Mouse (Mus musculus) CH12.LX (cell line): ENCODE measurements around the gene Glo1.

Experiments
- CTCF ChIP-seq, 2 experiments: IDR thresholded peaks in 1 of 2; conservative IDR thresholded peaks in 1 of 2; 2 replicates each; pipeline ENCODE4 v1.5.1; 2011 to 2012; ENCODE audit warnings: low read depth in 2 of 2, low read length in 2 of 2, improper control_type of control experiment in 1 of 2, inconsistent platforms in 1 of 2, mild to moderate bottlenecking in 1 of 2, moderate library complexity in 1 of 2
- ETS1 ChIP-seq: conservative IDR thresholded peaks from 2 replicates; pipeline ENCODE4 v1.6.1; 2012; ENCODE audit warnings: low read depth, mild to moderate bottlenecking, inconsistent platforms, low read length, improper control_type of control experiment, moderate library complexity
- GABPA ChIP-seq: IDR thresholded peaks from 2 replicates; pipeline ENCODE4 v1.6.1; 2012; ENCODE audit warnings: low read depth, low read length, improper control_type of control experiment, inconsistent platforms; ENCODE audit not compliant: insufficient replicate concordance
- MXI1 ChIP-seq: IDR thresholded peaks from 2 replicates; pipeline ENCODE4 v1.6.1; 2011; ENCODE audit warnings: mild to moderate bottlenecking, low read depth, low read length, improper control_type of control experiment
- POLR2A ChIP-seq: IDR thresholded peaks from 2 replicates; pipeline ENCODE4 v1.6.1; 2011; ENCODE audit warnings: low read depth, mild to moderate bottlenecking, improper control_type of control experiment, low read length
- ZC3H11A ChIP-seq: IDR thresholded peaks from 2 replicates; pipeline ENCODE4 v1.6.1; 2012; ENCODE audit warnings: low read depth, mild to moderate bottlenecking, inconsistent platforms, low read length, improper control_type of control experiment

DNA sequence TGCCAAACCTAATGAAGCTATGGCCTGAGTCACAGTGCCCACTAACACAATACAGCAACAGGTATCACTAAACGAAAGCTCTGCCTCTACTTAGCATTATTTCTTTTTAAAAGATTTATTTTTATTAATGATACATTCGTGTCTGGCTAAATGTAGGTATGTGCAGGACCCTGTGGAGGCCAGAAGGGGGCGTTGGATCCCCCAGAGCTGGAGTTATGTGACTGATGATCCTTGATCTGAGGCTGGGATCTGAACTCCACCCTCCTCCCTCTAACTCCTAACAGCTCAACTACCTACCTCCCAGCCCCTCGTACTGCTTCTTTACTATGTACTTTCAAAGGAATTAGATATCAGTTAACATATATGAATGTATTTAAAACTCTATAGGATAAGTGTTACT is 5.2 kb downstream of the Glo1 start:
- TF ChIP-seq CTCF (conservative IDR thresholded peaks at IDR 0.05 in 1 of 2, IDR thresholded peaks at IDR 0.05 in 1 of 2; ENCODE audit: low read depth in 2 of 2, low read length in 2 of 2): peak in 1 of 2 experiments; percentile 34; a peak in 3 of 4 replicates
- no peak for TF ChIP-seq GABPA
- TF ChIP-seq POLR2A: no peak
- TF ChIP-seq ZC3H11A: no peak
- TF ChIP-seq MXI1: no peak
- TF ChIP-seq ETS1: no peak
